Mouse (Mus musculus): ENCODE data around the gene Lfng.

The Lfng gene

GRCm38 (mm10) chr5:140615321-140616109 is 8.4 kb downstream of the Lfng start:
- no peak for DNase-seq (ENCODE audit: low spot score)

- no peak for DNase-seq (ENCODE audit: low spot score)
Observed at GRCm38 (mm10) chr5:140616110-140616503, 9.0 kb downstream of the Lfng start.

GRCm38 (mm10) chr5:140616691-140617090 is 9.6 kb downstream of the Lfng start:
- DNase-seq (ENCODE audit: low spot score) = peak; percentile 32

- peak; percentile 25 for DNase-seq (ENCODE audit: low spot score)
Observed at GRCm38 (mm10) chr5:140617714-140618113, 10.6 kb downstream of the Lfng start.

- peak; percentile 80 for DNase-seq (ENCODE audit: low spot score)
Observed at GRCm38 (mm10) chr5:140619151-140619771, 12.1 kb downstream of the Lfng start.

- no peak for DNase-seq (ENCODE audit: low spot score)
Observed at GRCm38 (mm10) chr5:140619895-140620736, 13.0 kb downstream of the Lfng start.

GRCm38 (mm10) chr5:140621092-140621491 is 14.0 kb downstream of the Lfng start:
- no peak for DNase-seq (ENCODE audit: low spot score)

- DNase-seq (ENCODE audit: low spot score) = no peak
Observed at GRCm38 (mm10) chr5:140621517-140621916, 14.4 kb downstream of the Lfng start.

- DNase-seq (ENCODE audit: low spot score) = no peak
Observed at GRCm38 (mm10) chr5:140622978-140623670, 16.0 kb downstream of the Lfng start.

GRCm38 (mm10) chr5:140623791-140624190 is 16.7 kb downstream of the Lfng start:
- DNase-seq (ENCODE audit: low spot score) = no peak

GRCm38 (mm10) chr5:140624238-140624637 is 17.1 kb downstream of the Lfng start:
- DNase-seq (ENCODE audit: low spot score) = no peak

- no peak for DNase-seq (ENCODE audit: low spot score)
Observed at GRCm38 (mm10) chr5:140624961-140625360, 17.8 kb downstream of the Lfng start.

GRCm38 (mm10) chr5:140627580-140627979 is 20.5 kb downstream of the Lfng start:
- DNase-seq (ENCODE audit: low spot score) = no peak

GRCm38 (mm10) chr5:140628995-140629394 is 21.9 kb downstream of the Lfng start:
- no peak for DNase-seq (ENCODE audit: low spot score)

GRCm38 (mm10) chr5:140633432-140633831 is 26.3 kb downstream of the Lfng start:
- no peak for DNase-seq (ENCODE audit: low spot score)

- no peak for DNase-seq (ENCODE audit: low spot score)
Observed at GRCm38 (mm10) chr5:140634798-140635722, 27.9 kb downstream of the Lfng start.

- no peak for DNase-seq (ENCODE audit: low spot score)
Observed at GRCm38 (mm10) chr5:140636316-140637057, 29.4 kb downstream of the Lfng start.

- DNase-seq (ENCODE audit: low spot score) = no peak
Observed at GRCm38 (mm10) chr5:140637058-140637410, 29.9 kb downstream of the Lfng start.

GRCm38 (mm10) chr5:140637989-140638388 is 30.9 kb downstream of the Lfng start:
- no peak for DNase-seq (ENCODE audit: low spot score)

- no peak for DNase-seq (ENCODE audit: low spot score)
Observed at GRCm38 (mm10) chr5:140638484-140638883, 31.4 kb downstream of the Lfng start.

All from urinary bladder, postnatal 14 days (tissue).